Mouse (Mus musculus): ENCODE measurements around the gene Fam205a1.
"Not testable (repeated sequence)": the region's sequence is repeated elsewhere in the genome, so short reads cannot be mapped to it uniquely, and the experiment has no call there.

Fam205a1 gene

DNA sequence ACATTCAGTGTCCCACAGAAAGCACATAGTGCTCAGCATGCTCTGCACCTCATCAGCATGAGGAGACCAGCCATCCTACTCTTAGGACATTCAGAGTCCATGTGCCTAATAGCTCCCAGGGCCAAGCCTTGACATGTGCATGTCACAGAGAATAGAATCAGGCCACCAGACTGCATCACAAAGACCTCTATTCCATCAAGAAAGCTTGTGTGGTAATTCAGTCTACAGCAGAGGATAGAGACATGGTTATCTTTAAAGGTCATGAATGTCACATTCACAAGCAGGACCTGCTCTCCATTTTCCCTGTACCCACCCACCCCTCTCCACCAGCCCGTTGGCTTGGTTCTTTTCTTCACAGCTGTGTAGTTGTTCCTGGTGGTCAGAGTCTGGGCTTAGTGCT is at the start of gene Fam205a1:
Fam205a1 (minus strand) TSS at position 101 of the 400 bp plus-strand sequence.
- not testable (repeated sequence) for DNase-seq (ENCODE audit: low read depth, low spot score)

GRCm38 (mm10) chr4:42902730-42903129 is 49.0 kb upstream of the Fam205a1 start:
- no peak for DNase-seq (ENCODE audit: low read depth, low spot score)

DNA sequence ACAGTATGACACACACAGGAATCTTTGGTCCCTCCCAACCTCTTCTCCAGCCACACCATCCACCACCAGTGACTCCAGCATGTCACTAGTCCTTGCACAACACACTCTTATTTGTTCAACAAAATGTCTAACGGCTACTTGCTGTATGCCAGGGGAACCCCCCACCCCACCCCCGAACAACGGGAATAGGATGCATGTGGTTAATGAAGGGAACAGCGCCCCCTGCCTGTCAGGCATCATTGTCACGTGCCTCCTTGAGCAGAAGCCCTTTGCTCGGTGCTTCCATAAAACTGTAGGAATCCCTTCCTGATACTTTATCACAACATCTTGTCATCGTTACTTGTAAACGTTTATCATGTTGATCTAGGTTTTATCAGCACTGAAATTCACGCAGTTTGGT is 48.5 kb upstream of the Fam205a1 start:
- DNase-seq (ENCODE audit: low read depth, low spot score) = no peak

DNA sequence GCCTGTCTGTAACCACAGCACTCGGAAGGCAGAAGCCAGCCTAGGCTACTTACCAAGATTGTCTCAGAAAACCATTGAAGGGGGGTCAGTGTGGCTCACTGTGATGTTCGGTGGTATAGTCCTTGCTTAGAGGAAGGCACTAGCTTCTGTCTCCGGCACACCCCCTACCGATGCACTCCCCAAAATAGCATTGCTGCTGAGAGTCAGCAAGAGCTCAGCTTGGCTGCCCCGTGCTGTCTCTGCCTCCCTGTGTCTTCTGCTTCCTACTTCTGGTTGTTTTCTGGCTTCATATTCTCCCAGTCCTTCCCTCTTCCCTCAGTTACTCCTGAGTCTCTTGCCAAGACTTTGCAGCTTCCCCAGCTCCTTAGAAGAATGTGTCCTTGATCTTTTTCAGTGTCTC is 47.2 kb upstream of the Fam205a1 start:
- DNase-seq (ENCODE audit: low read depth, low spot score) = no peak

DNA sequence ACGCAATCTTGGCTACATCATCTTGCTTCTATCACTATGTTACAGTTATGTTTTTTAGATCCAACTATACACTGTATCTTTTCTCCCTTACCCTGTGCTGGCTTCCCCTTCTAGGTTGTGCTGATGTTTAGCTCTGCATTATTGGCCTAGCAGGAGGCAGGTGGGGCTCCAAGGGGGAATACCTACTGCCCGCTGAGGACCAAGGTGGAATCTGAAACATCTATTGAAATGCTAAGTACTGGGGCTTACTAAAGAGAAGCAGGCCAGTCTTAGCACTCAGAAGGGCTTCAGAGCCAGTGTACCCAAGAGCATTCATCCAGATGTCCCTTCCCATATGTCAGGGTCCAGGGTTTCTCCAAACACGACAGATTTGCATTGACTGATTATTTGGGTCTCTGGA is 45.2 kb upstream of the Fam205a1 start:
- no peak for DNase-seq (ENCODE audit: low read depth, low spot score)

DNA sequence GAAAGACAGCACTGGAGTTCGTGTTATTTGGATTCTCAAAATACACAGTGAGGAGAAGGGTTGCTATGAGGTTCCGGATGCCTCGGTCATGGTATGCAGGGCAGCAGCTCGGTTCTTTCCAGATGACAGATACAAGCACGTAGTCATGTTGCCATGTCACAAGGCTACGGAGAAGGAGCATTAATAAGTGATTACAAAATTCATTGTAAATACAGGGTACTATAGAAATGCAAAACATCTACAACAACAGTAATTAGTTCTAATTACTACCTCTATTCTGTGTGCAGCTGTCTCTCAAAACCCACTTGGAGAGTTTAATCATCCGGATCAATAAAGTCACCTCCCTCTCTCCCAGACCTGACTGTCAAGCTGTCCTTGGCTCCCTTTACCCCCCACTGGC is 41.4 kb upstream of the Fam205a1 start:
- DNase-seq (ENCODE audit: low read depth, low spot score) = no peak

DNA sequence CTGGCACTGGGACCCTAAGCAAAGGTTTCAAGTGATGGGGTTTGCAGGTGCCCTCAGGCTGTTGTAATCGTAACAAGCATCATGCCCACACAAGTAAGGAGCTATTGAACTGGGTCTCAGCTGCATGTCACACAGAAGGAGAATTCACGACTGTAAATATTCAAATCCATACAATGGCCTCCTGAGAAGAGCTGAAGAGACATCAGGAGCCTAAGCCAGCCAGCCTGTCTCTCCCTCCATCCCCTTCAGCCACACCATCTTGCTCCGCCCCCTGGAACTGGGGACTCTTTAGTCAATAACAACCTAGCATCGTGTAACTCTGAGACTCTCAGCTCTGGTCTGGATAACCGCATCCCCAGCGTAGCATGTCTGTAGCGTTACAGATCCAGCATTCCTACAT is 37.5 kb upstream of the Fam205a1 start:
- DNase-seq (ENCODE audit: low read depth, low spot score) = no peak

- no peak for DNase-seq (ENCODE audit: low read depth, low spot score)
Measured at GRCm38 (mm10) chr4:42888806-42889205, 35.1 kb upstream of the Fam205a1 start.

DNA sequence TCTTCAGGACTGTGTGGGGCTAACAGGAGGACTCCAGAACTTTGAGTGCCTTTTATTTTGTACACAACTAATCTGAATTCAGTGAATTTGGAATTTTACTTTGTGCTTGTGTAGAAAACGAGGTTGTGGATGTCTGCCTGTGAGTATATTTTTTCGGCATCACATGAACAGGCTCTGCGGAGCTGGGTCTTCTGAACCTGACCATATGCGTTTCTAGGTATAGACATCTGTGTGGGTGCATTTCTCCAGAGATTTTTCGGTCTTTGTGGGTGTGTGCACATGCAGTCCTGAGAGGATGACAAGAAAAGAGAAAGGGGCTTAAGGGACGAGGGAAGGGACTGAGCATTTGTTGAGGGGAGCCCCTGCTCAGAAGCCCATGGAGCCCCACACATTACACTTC is 33.2 kb upstream of the Fam205a1 start:
- no peak for DNase-seq (ENCODE audit: low read depth, low spot score)

- DNase-seq (ENCODE audit: low read depth, low spot score) = no peak
Measured at GRCm38 (mm10) chr4:42880677-42880948, 26.9 kb upstream of the Fam205a1 start.

DNA sequence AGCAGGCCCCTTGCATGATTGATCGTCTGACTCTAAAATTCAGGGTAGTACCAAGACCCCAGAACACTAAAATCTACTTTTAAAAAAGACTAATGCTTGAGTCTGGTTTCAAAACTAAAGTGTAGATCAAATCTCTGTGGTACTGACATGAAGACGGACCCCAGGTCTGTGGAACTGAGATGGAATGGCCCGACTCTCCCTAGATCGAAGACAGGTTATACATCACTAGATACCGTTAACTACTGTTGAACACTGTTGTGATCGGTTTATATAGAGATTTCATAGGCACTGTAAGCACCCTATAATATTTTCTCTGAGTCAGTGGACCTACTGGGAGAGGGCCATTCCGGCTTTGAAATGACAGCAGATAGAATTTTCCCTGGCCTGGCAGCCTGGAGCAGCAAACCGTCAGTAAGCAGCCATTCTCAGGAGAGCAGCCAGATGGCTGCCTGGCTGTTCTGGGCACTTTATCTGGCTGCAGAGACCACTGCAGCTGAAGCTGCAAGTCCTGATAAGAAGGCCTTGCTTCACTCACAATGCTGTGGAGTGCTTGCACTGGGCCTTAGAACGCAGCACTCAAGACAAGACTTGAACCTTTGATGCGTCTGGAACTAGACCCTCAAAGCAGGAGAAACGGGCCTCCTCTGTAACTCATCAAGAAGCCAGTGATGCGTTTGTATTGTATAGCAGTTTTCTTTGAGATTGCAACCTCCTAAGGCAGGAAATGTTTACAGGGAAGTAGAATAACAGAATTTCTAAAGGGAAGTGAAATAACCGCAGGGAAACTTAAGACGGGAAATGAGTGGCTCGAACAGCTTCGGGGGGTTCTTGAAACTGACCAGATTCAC is 26.4 kb upstream of the Fam205a1 start:
- DNase-seq (ENCODE audit: low read depth, low spot score) = no peak

DNA sequence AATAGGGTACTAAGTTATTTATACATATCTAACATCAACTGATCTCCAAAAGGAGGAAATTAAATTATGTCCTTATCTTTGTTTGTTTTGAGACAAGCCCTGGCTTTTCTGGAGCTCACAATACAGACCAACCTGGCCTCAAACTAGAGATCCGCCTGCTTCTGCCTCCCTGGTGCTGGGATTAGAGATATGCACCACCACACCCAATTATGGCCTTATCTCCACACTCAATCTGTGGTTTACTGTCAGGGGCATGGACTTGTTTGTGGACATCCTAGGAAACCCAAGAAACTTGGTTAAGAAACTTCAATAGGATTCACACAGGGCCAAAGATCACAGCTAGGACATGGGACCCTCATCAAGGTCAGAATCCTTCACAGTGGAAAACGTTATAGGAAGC is 24.0 kb upstream of the Fam205a1 start:
- DNase-seq (ENCODE audit: low read depth, low spot score) = no peak

GRCm38 (mm10) chr4:42876586-42877291 is 23.1 kb upstream of the Fam205a1 start:
- DNase-seq (ENCODE audit: low read depth, low spot score) = no peak

- DNase-seq (ENCODE audit: low read depth, low spot score) = no peak
Measured at GRCm38 (mm10) chr4:42874134-42874533, 20.4 kb upstream of the Fam205a1 start, which contains the start of gene Fam205c. Gene Fam205c, minus strand, starts transcription at chr4:42874234.

DNA sequence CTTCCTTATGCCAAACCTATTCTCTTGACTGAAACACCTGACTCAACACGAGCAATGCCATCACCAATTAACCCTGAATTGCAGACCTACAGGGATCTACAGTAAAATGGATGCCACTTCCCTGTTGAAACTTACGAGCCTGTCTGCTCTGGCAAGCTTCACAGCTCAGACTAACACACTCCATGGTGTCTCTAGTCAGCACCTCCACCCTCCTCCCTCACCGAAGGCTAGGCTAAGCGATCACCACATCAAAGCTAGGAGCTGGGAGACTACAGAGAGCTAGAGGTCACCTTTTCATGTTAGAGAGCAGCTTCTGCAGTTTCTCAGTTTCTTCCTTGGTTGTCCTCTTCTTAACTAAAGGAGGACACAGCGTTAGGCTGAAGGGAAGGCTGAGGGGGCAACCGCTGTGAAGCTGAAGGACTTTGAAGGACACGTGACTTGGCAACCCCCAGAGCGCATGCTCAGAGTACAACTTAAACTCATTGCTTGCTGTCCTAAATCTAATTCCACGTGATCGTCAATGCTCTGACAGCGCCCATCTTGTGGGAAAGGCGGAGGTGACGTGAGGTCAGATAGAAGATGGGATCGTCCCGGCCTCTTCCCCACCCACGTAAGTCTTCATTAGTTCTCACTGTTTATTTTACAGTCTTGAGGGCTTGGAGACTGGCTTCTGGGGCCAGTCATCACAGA is 19.2 kb upstream of the Fam205a1 start:
- DNase-seq (ENCODE audit: low read depth, low spot score) = no peak

- no peak for DNase-seq (ENCODE audit: low read depth, low spot score)
Measured at GRCm38 (mm10) chr4:42872151-42872550, 18.5 kb upstream of the Fam205a1 start.

DNA sequence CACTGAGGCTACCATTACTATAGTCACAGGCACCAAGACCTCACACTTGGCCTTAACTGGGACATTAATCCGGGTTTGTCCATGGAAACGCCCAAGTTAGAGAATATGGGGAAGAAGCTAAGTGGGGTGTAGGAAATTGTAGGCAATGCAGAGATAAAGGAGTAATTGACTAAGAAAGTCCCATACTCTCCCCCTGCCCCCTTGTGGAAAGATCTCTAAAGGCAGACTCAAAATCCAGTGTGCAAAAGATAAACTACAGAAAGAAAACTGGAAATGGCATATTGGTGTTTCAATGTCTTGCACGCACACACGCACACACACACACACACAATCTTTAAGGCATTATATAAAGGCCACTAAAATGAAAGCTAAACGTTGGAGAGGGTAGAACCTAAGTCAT is 17.1 kb upstream of the Fam205a1 start:
- DNase-seq (ENCODE audit: low read depth, low spot score) = no peak

GRCm38 (mm10) chr4:42868193-42868592 is 14.5 kb upstream of the Fam205a1 start:
- DNase-seq (ENCODE audit: low read depth, low spot score) = no peak

- DNase-seq (ENCODE audit: low read depth, low spot score) = no peak
Measured at GRCm38 (mm10) chr4:42867390-42867789, 13.7 kb upstream of the Fam205a1 start.

GRCm38 (mm10) chr4:42863487-42863886 is 9.8 kb upstream of the Fam205a1 start:
- DNase-seq (ENCODE audit: low read depth, low spot score) = not testable (repeated sequence)

DNA sequence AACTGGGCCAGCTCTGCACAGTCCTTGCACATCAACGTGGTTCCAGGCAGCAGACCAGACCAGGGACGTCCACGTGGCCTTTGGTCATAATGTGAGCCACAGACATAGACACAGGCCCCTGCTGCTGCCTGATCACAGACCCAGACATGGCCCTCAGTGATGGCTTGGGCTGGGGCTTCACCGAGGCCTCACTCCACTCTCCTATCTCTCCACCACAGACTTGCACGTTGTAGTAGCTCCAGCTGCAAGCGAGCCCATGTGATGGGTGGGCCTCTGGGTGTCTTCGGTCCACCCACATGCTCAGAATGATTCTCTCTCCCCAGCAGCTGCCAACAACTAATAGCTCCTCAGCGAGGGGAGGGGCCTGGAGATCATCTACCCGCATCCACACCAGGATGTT is 6.8 kb upstream of the Fam205a1 start:
- DNase-seq (ENCODE audit: low read depth, low spot score) = not testable (repeated sequence)

DNA sequence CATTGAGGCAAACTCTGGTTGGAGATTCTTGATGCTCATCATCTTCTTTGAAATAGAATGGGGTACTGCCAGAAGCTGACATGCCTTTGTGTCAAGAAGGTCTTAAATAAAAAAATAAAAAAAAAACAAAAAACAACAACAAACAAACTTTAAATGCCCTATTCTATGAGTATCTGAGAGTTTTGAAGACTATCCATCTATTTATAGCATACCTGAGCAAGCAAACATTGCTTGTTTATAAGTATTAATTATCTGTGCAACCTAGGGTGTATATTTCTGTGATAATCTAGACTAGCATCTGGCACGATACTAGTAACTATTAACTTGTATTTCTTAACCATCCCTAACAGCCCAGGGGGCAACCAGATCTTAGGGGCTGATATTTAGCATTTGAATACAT is 3.0 kb upstream of the Fam205a1 start, which contains the start of gene Gm12394:
Gm12394 (minus strand) TSS at position 101 of the 400 bp plus-strand sequence.
- DNase-seq (ENCODE audit: low read depth, low spot score) = not testable (repeated sequence)

Data from WW6 (cell line).